Mouse (Mus musculus): ENCODE data around the gene Adcy10. TPM values are rescaled to one million over a fixed set of nuclear protein-coding genes. Genes with fewer than 3 reads are reported as not detected.
A peak's percentile ranks its signal among the peaks of the same experiment; 100 is the strongest.

The Adcy10 gene
- polyA plus RNA-seq, 1 experiment from 2014 or later: 0.08 TPM

- H3K27me3 ChIP-seq: no peaks in the 10 kb centered on the region
- H3K9ac ChIP-seq: no peak overlapping the region
- WGBS: 54% methylated on average over 7 of the region's 7 CpGs
- H3K4me2 ChIP-seq (replicated peaks): no peak overlapping the region
- peaks cover 33% of the 10 kb centered on the region for H3K36me3 ChIP-seq
- no peak overlapping the region for H3K4me3 ChIP-seq
- H3K9me3 ChIP-seq: no peaks in the 10 kb centered on the region
- no peak overlapping the region for H3K27ac ChIP-seq
- no peak for ATAC-seq (ENCODE audit: insufficient number of reproducible peaks, insufficient read depth, low FRiP score, low TSS enrichment)
- peaks cover 21% of the 10 kb centered on the region for H3K4me1 ChIP-seq
Measured at GRCm38 (mm10) chr1:165609495-165610320, 124.7 kb downstream of the Adcy10 start.

GRCm38 (mm10) chr1:165610321-165610999, 125.5 kb downstream of the Adcy10 start:
- H3K27me3 ChIP-seq: no peaks in the 10 kb centered on the region
- H3K4me2 ChIP-seq (replicated peaks): no peak overlapping the region
- H3K4me3 ChIP-seq: no peak overlapping the region
- no peaks in the 10 kb centered on the region; the same call in 1 of the 2 replicates for H3K9me3 ChIP-seq
- H3K27ac ChIP-seq: peak overlapping the region; percentile 78
- no peak for ATAC-seq (ENCODE audit: insufficient number of reproducible peaks, insufficient read depth, low FRiP score, low TSS enrichment)
- 30% methylated on average over 9 of the region's 9 CpGs for WGBS
- H3K36me3 ChIP-seq: peaks cover 35% of the 10 kb centered on the region
- peaks cover 21% of the 10 kb centered on the region for H3K4me1 ChIP-seq
- H3K9ac ChIP-seq: no peak overlapping the region

GRCm38 (mm10) chr1:165612714-165613113, 127.7 kb downstream of the Adcy10 start:
- no peak for ATAC-seq (ENCODE audit: insufficient number of reproducible peaks, insufficient read depth, low FRiP score, low TSS enrichment)
- Histone ChIP-seq H3K4me2 (replicated peaks) (no peak overlapping the region), H3K27ac (no peak overlapping the region), H3K4me1 (peaks cover 29% of the 10 kb centered on the region), H3K27me3 (no peaks in the 10 kb centered on the region), H3K4me3 (no peak overlapping the region), H3K36me3 (peaks cover 18% of the 10 kb centered on the region), H3K9me3 (no peaks in the 10 kb centered on the region; the same call in 1 of the 2 replicates), H3K9ac (no peak overlapping the region)
- 54% methylated on average over 5 of the region's 5 CpGs for WGBS

- H3K4me1 ChIP-seq: peaks cover 38% of the 10 kb centered on the region
- ATAC-seq (ENCODE audit: insufficient number of reproducible peaks, insufficient read depth, low FRiP score, low TSS enrichment): no peak
- no peaks in the 10 kb centered on the region for H3K27me3 ChIP-seq
- H3K9ac ChIP-seq: no peak overlapping the region
- peaks cover 11% of the 10 kb centered on the region for H3K36me3 ChIP-seq
- WGBS: 79% methylated on average over 4 of the region's 4 CpGs
- no peaks in the 10 kb centered on the region; the same call in 1 of the 2 replicates for H3K9me3 ChIP-seq
- H3K4me2 ChIP-seq (replicated peaks): no peak overlapping the region
- no peak overlapping the region for H3K27ac ChIP-seq
- H3K4me3 ChIP-seq: no peak overlapping the region
Measured at GRCm38 (mm10) chr1:165613926-165614325, 128.9 kb downstream of the Adcy10 start.

GRCm38 (mm10) chr1:165614793-165615192, 129.8 kb downstream of the Adcy10 start:
- Histone ChIP-seq H3K4me1 (peaks cover 32% of the 10 kb centered on the region), H3K4me2 (replicated peaks) (no peak overlapping the region), H3K27ac (no peak overlapping the region), H3K9me3 (no peaks in the 10 kb centered on the region; the same call in 1 of the 2 replicates), H3K4me3 (no peak overlapping the region), H3K36me3 (peaks cover 11% of the 10 kb centered on the region), H3K27me3 (no peaks in the 10 kb centered on the region), H3K9ac (no peak overlapping the region)
- ATAC-seq (ENCODE audit: insufficient number of reproducible peaks, insufficient read depth, low FRiP score, low TSS enrichment): no peak
- WGBS: 91% methylated on average over 3 of the region's 3 CpGs

GRCm38 (mm10) chr1:165616652-165617051, 131.7 kb downstream of the Adcy10 start:
- Histone ChIP-seq H3K27me3 (no peaks in the 10 kb centered on the region), H3K9me3 (no peaks in the 10 kb centered on the region; the same call in 1 of the 2 replicates), H3K9ac (no peak overlapping the region), H3K4me3 (no peak overlapping the region), H3K27ac (peak overlapping the region; percentile 1; the same call in 1 of the 2 replicates), H3K4me2 (replicated peaks) (no peak overlapping the region), H3K36me3 (peaks cover 11% of the 10 kb centered on the region), H3K4me1 (peaks cover 17% of the 10 kb centered on the region)
- no peak for ATAC-seq (ENCODE audit: insufficient number of reproducible peaks, insufficient read depth, low FRiP score, low TSS enrichment)
- WGBS: 28% methylated on average over 7 of the region's 7 CpGs

- no peak overlapping the region for H3K4me3 ChIP-seq
- peak overlapping the region; percentile 1; the same call in 1 of the 2 replicates for H3K27ac ChIP-seq
- 15% methylated on average over 15 of the region's 15 CpGs for WGBS
- H3K9ac ChIP-seq: no peak overlapping the region
- ATAC-seq (ENCODE audit: insufficient number of reproducible peaks, insufficient read depth, low FRiP score, low TSS enrichment): no peak
- no peak overlapping the region for H3K4me2 ChIP-seq (replicated peaks)
- no peaks in the 10 kb centered on the region for H3K27me3 ChIP-seq
- H3K36me3 ChIP-seq: peaks cover 11% of the 10 kb centered on the region
- no peaks in the 10 kb centered on the region; the same call in 1 of the 2 replicates for H3K9me3 ChIP-seq
- peaks cover 17% of the 10 kb centered on the region for H3K4me1 ChIP-seq
Measured at GRCm38 (mm10) chr1:165617166-165617891, 132.3 kb downstream of the Adcy10 start.

- H3K27ac ChIP-seq: 0 out of 2 replicates have a peak overlapping the region, but pooled peaks have one; percentile 46
- H3K4me2 ChIP-seq (replicated peaks): no peak overlapping the region
- H3K4me3 ChIP-seq: no peak overlapping the region
- peaks cover 17% of the 10 kb centered on the region for H3K4me1 ChIP-seq
- H3K27me3 ChIP-seq: no peaks in the 10 kb centered on the region
- peaks cover 17% of the 10 kb centered on the region for H3K36me3 ChIP-seq
- H3K9ac ChIP-seq: no peak overlapping the region
- no peaks in the 10 kb centered on the region; the same call in 1 of the 2 replicates for H3K9me3 ChIP-seq
- 56% methylated on average over 9 of the region's 9 CpGs for WGBS
- no peak for ATAC-seq (ENCODE audit: insufficient number of reproducible peaks, insufficient read depth, low FRiP score, low TSS enrichment)
Measured at GRCm38 (mm10) chr1:165618201-165618624, 133.2 kb downstream of the Adcy10 start.

- H3K27me3 ChIP-seq: no peaks in the 10 kb centered on the region
- H3K9me3 ChIP-seq: no peaks in the 10 kb centered on the region
- no peak for ATAC-seq (ENCODE audit: insufficient number of reproducible peaks, insufficient read depth, low FRiP score, low TSS enrichment)
- no peak overlapping the region for H3K27ac ChIP-seq
- 85% methylated on average over 5 of the region's 5 CpGs for WGBS
- peaks cover 8% of the 10 kb centered on the region for H3K4me1 ChIP-seq
- H3K4me3 ChIP-seq: no peak overlapping the region
- no peak overlapping the region for H3K4me2 ChIP-seq (replicated peaks)
- H3K36me3 ChIP-seq: peaks cover 9% of the 10 kb centered on the region; the same call in 1 of the 2 replicates
- H3K9ac ChIP-seq: no peak overlapping the region
Measured at GRCm38 (mm10) chr1:165625058-165625457, 140.1 kb downstream of the Adcy10 start.

- Histone ChIP-seq H3K27me3 (no peaks in the 10 kb centered on the region), H3K4me3 (no peak overlapping the region), H3K36me3 (peaks cover 10% of the 10 kb centered on the region; the same call in 1 of the 2 replicates), H3K9ac (no peak overlapping the region), H3K27ac (no peak overlapping the region), H3K4me2 (replicated peaks) (no peak overlapping the region), H3K9me3 (no peaks in the 10 kb centered on the region), H3K4me1 (peaks cover 13% of the 10 kb centered on the region)
- WGBS: 90% methylated on average over 5 of the region's 5 CpGs
- no peak for ATAC-seq (ENCODE audit: insufficient number of reproducible peaks, insufficient read depth, low FRiP score, low TSS enrichment)
Measured at GRCm38 (mm10) chr1:165625896-165626295, 140.9 kb downstream of the Adcy10 start.
